Mouse (Mus musculus): ENCODE results near the gene Tal1. TPM values are rescaled to one million over a fixed set of nuclear protein-coding genes. Genes with fewer than 3 reads are reported as not detected.
A peak's percentile ranks its signal among the peaks of the same experiment; 100 is the strongest.

The Tal1 gene
- polyA plus RNA-seq, 1 experiment from 2014 or later, result 1.4 TPM

- ATAC-seq (ENCODE audit: insufficient number of reproducible peaks, insufficient read depth, low FRiP score, low TSS enrichment, low read depth), result no peak
- H3K9me3 ChIP-seq, result no peaks in the 10 kb centered on the region
- no peak overlapping the region for H3K27ac ChIP-seq
- 76% methylated on average over 4 of the region's 4 CpGs for WGBS
- H3K4me3 ChIP-seq, result no peak overlapping the region
- H3K4me1 ChIP-seq, result peaks cover 16% of the 10 kb centered on the region
- H3K27me3 ChIP-seq, result peaks cover 75% of the 10 kb centered on the region
- no peak overlapping the region for H3K4me2 ChIP-seq
- no peak overlapping the region for H3K9ac ChIP-seq
- H3K36me3 ChIP-seq, result no peaks in the 10 kb centered on the region
Observed at GRCm38 (mm10) chr4:115093331-115093864, 37.2 kb downstream of the Tal1 start.

GRCm38 (mm10) chr4:115094056-115094455, 37.8 kb downstream of the Tal1 start:
- ATAC-seq (ENCODE audit: insufficient number of reproducible peaks, insufficient read depth, low FRiP score, low TSS enrichment, low read depth), result no peak
- H3K27me3 ChIP-seq, result peaks cover 71% of the 10 kb centered on the region
- WGBS, result 79% methylated on average over 2 of the region's 2 CpGs

GRCm38 (mm10) chr4:115095671-115096434, 39.6 kb downstream of the Tal1 start:
- Histone ChIP-seq H3K4me3 (peak overlapping the region; percentile 37), H3K4me2 (peak overlapping the region; percentile 64), H3K4me1 (peaks cover 16% of the 10 kb centered on the region), H3K9ac (peak overlapping the region; percentile 55), H3K27me3 (peaks cover 68% of the 10 kb centered on the region), H3K27ac (no peak overlapping the region), H3K36me3 (no peaks in the 10 kb centered on the region), H3K9me3 (no peaks in the 10 kb centered on the region)
- ATAC-seq (ENCODE audit: insufficient number of reproducible peaks, insufficient read depth, low FRiP score, low TSS enrichment, low read depth), result peak; percentile 45; the same call in 1 of the 2 replicates
- under 1% methylated on average over 31 of the region's 31 CpGs for WGBS

More at GRCm38 (mm10) chr4:115094056-115094455, 37.8 kb downstream of the Tal1 start:
- Histone ChIP-seq H3K36me3 (no peaks in the 10 kb centered on the region), H3K9me3 (no peaks in the 10 kb centered on the region), H3K9ac (no peak overlapping the region), H3K4me1 (peaks cover 16% of the 10 kb centered on the region), H3K4me3 (no peak overlapping the region), H3K4me2 (no peak overlapping the region), H3K27ac (no peak overlapping the region)

- Histone ChIP-seq H3K4me3 (no peak overlapping the region), H3K4me2 (peak overlapping the region; percentile 64), H3K4me1 (peaks cover 16% of the 10 kb centered on the region), H3K36me3 (no peaks in the 10 kb centered on the region), H3K9me3 (no peaks in the 10 kb centered on the region), H3K27me3 (peaks cover 68% of the 10 kb centered on the region), H3K9ac (peak overlapping the region; percentile 44; the same call in 1 of the 2 replicates), H3K27ac (no peak overlapping the region)
- no peak for ATAC-seq (ENCODE audit: insufficient number of reproducible peaks, insufficient read depth, low FRiP score, low TSS enrichment, low read depth)
- WGBS, result 12% methylated on average over 11 of the region's 11 CpGs
Observed at GRCm38 (mm10) chr4:115096435-115097145, 40.4 kb downstream of the Tal1 start.

- peak overlapping the region; percentile 64 for H3K4me2 ChIP-seq
- no peaks in the 10 kb centered on the region for H3K36me3 ChIP-seq
- peak overlapping the region; percentile 44; the same call in 1 of the 2 replicates for H3K9ac ChIP-seq
- under 1% methylated on average over 6 of the region's 6 CpGs for WGBS
- ATAC-seq (ENCODE audit: insufficient number of reproducible peaks, insufficient read depth, low FRiP score, low TSS enrichment, low read depth), result no peak; the same call in 1 of the 2 replicates
- no peaks in the 10 kb centered on the region for H3K9me3 ChIP-seq
- peaks cover 19% of the 10 kb centered on the region for H3K4me1 ChIP-seq
- H3K27me3 ChIP-seq, result peaks cover 63% of the 10 kb centered on the region
- no peak overlapping the region for H3K27ac ChIP-seq
- H3K4me3 ChIP-seq, result no peak overlapping the region
Observed at GRCm38 (mm10) chr4:115097146-115097496, 40.9 kb downstream of the Tal1 start.

GRCm38 (mm10) chr4:115101682-115102081, 45.5 kb downstream of the Tal1 start:
- no peak for ATAC-seq (ENCODE audit: insufficient number of reproducible peaks, insufficient read depth, low FRiP score, low TSS enrichment, low read depth)

GRCm38 (mm10) chr4:115103510-115103909, 47.3 kb downstream of the Tal1 start:
- Histone ChIP-seq H3K36me3 (no peaks in the 10 kb centered on the region), H3K4me2 (no peak overlapping the region), H3K4me1 (0 out of 2 replicates have a peak, but pooled peaks cover 3% of the 10 kb centered on the region), H3K9ac (no peak overlapping the region), H3K27ac (no peak overlapping the region), H3K9me3 (no peaks in the 10 kb centered on the region), H3K4me3 (no peak overlapping the region), H3K27me3 (peaks cover 6% of the 10 kb centered on the region; the same call in 1 of the 2 replicates)
- no peak for ATAC-seq (ENCODE audit: insufficient number of reproducible peaks, insufficient read depth, low FRiP score, low TSS enrichment, low read depth)
- WGBS, result 47% methylated on average over 4 of the region's 4 CpGs

More at GRCm38 (mm10) chr4:115101682-115102081, 45.5 kb downstream of the Tal1 start:
- Histone ChIP-seq H3K36me3 (no peaks in the 10 kb centered on the region), H3K4me2 (no peak overlapping the region), H3K9me3 (no peaks in the 10 kb centered on the region), H3K27ac (no peak overlapping the region), H3K4me1 (peaks cover 7% of the 10 kb centered on the region), H3K4me3 (no peak overlapping the region), H3K27me3 (peaks cover 20% of the 10 kb centered on the region), H3K9ac (no peak overlapping the region)
- 44% methylated on average over 6 of the region's 6 CpGs for WGBS

- H3K9me3 ChIP-seq, result 0 out of 2 replicates have a peak, but pooled peaks cover 2% of the 10 kb centered on the region
- H3K4me1 ChIP-seq, result no peaks in the 10 kb centered on the region
- H3K27ac ChIP-seq, result no peak overlapping the region
- no peaks in the 10 kb centered on the region for H3K36me3 ChIP-seq
- H3K9ac ChIP-seq, result no peak overlapping the region
- no peaks in the 10 kb centered on the region; the same call in 1 of the 2 replicates for H3K27me3 ChIP-seq
- 74% methylated on average over 2 of the region's 2 CpGs for WGBS
- ATAC-seq (ENCODE audit: insufficient number of reproducible peaks, insufficient read depth, low FRiP score, low TSS enrichment, low read depth), result no peak
- no peak overlapping the region for H3K4me2 ChIP-seq
- H3K4me3 ChIP-seq, result no peak overlapping the region
Observed at GRCm38 (mm10) chr4:115111167-115111566, 54.9 kb downstream of the Tal1 start.

- H3K9ac ChIP-seq, result no peak overlapping the region
- H3K4me3 ChIP-seq, result no peak overlapping the region
- no peak overlapping the region for H3K27ac ChIP-seq
- H3K9me3 ChIP-seq, result 0 out of 2 replicates have a peak, but pooled peaks cover 3% of the 10 kb centered on the region
- no peaks in the 10 kb centered on the region; the same call in 1 of the 2 replicates for H3K27me3 ChIP-seq
- no peaks in the 10 kb centered on the region for H3K36me3 ChIP-seq
- ATAC-seq (ENCODE audit: insufficient number of reproducible peaks, insufficient read depth, low FRiP score, low TSS enrichment, low read depth), result no peak
- WGBS, result 23% methylated on average over 5 of the region's 5 CpGs
- no peak overlapping the region for H3K4me2 ChIP-seq
- no peaks in the 10 kb centered on the region for H3K4me1 ChIP-seq
Observed at GRCm38 (mm10) chr4:115113266-115113665, 57.0 kb downstream of the Tal1 start.

GRCm38 (mm10) chr4:115119642-115120041, 63.4 kb downstream of the Tal1 start:
- Histone ChIP-seq H3K36me3 (no peaks in the 10 kb centered on the region), H3K4me3 (no peak overlapping the region), H3K9ac (no peak overlapping the region), H3K27ac (no peak overlapping the region), H3K4me2 (no peak overlapping the region), H3K9me3 (0 out of 2 replicates have a peak, but pooled peaks cover 3% of the 10 kb centered on the region), H3K27me3 (no peaks in the 10 kb centered on the region), H3K4me1 (no peaks in the 10 kb centered on the region)
- no peak for ATAC-seq (ENCODE audit: insufficient number of reproducible peaks, insufficient read depth, low FRiP score, low TSS enrichment, low read depth)
- WGBS, result 91% methylated on average over 3 of the region's 3 CpGs

- ATAC-seq (ENCODE audit: insufficient number of reproducible peaks, insufficient read depth, low FRiP score, low TSS enrichment, low read depth), result no peak
- Histone ChIP-seq H3K9me3 (0 out of 2 replicates have a peak, but pooled peaks cover 1% of the 10 kb centered on the region), H3K27ac (no peak overlapping the region), H3K4me1 (no peaks in the 10 kb centered on the region), H3K27me3 (no peaks in the 10 kb centered on the region), H3K4me3 (no peak overlapping the region), H3K36me3 (no peaks in the 10 kb centered on the region), H3K4me2 (no peak overlapping the region), H3K9ac (no peak overlapping the region)
- WGBS, result 79% methylated on average over 2 of the region's 2 CpGs
Observed at GRCm38 (mm10) chr4:115121162-115121561, 64.9 kb downstream of the Tal1 start.
